Mouse (Mus musculus): Measurements from ENCODE around the gene Map6. TPM values are rescaled to one million over a fixed set of nuclear protein-coding genes. Genes with fewer than 3 reads are reported as not detected.

The Map6 gene
- polyA plus RNA-seq, 1 experiment from 2014 or later = 2.3 TPM

DNA sequence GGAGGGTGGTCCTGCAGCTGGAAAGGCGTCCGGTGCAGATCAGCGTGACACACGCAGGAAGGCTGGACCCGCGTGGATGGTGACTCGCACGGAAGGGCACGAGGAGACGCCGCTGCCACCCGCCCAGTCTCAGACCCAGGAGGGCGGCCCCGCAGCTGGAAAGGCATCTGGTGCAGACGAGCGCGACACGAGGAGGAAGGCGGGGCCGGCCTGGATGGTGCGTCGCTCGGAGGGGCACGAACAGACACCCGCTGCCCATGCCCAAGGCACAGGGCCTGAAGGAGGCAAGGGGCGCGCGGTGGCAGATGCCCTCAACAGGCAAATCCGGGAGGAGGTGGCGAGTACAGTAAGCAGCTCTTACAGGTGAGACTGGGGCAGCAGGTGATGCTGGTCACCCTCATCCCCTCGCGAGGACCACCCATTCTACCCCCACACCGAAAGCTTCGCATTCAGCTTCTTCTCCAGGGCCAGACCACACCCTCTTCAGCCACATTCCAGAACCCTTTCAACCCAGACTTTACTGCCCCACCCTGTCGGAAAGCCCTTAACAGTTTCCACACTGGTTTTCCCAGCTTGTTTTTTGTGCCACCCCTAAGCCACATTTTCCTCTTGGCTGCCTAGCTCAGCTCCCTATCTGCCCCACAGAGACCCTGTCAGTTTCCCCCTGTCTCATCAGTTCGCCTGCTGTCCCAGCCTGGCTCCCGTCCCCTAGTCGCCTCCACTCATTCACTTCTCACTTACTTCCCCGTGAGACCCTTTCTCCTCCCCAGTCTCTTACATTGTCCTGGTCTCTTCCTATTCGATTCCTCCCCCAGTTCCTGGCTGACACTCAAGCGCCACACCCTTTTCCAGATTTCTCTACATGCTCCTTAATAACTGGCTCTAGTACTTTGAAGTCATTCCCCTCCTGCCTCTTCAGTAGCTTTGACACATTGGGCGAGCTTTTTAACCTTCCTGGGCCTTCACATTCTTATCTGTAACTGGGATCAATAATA, 2.0 kb downstream of the Map6 start:
- Histone ChIP-seq H3K27me3 (ENCODE audit: insufficient read depth, poor library complexity, severe bottlenecking) (peaks cover 73% of the 10 kb centered on the region), H3K27ac (0 out of 2 replicates have a peak overlapping the region, but pooled peaks have one; percentile 31), H3K36me3 (no peaks in the 10 kb centered on the region), H3K9me3 (no peaks in the 10 kb centered on the region), H3K4me1 (peaks cover 38% of the 10 kb centered on the region), H3K4me3 (peak overlapping the region; percentile 63)
- 7% methylated on average over 42 of the region's 42 CpGs for WGBS
- DNase-seq (ENCODE audit: low spot score) = no peak

DNA sequence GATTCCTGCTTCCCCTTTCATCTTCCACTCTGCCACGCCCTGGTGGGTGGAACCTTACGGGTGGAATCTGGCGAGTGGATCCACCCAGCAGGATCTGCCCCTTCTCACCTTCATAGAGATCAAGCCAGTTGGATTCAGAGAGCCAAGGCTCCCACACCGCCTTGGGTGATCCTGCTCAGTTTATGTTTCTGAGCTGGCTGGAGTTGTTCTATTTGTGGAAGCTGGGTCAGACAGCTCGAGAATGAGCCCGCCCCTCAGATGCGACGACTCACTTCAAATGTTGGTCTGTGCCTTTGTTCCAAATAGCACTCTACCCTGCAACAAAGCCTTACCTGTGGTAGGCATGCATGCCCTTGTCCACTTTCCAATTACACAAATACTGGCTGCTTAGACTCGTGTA, 4.4 kb downstream of the Map6 start:
- DNase-seq (ENCODE audit: low spot score) = no peak
- Histone ChIP-seq H3K4me3 (no peak overlapping the region), H3K27ac (peak overlapping the region; percentile 24; the same call in 1 of the 2 replicates), H3K9me3 (no peaks in the 10 kb centered on the region), H3K4me1 (peaks cover 38% of the 10 kb centered on the region), H3K36me3 (no peaks in the 10 kb centered on the region), H3K27me3 (ENCODE audit: insufficient read depth, poor library complexity, severe bottlenecking) (peaks cover 63% of the 10 kb centered on the region)
- WGBS = 44% methylated on average over 9 of the region's 9 CpGs

DNA sequence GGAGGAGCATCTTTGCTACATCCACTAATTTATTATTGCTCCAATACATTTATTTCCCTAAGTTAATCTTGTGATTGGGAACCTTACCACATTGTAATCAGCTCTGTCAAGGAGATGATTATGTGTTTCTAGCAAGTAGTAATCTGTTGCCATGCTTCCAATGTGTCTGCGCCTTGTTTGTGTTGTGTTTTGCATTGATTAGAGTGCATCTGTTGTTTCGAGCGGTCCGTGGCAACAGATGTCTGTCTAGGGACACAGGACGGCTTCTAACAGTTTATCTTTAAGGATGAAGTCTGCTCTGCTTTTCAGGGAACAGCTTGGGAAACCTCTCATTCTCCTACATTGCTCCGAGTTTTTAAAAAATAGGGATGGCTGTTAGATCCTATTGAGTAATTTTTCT, 7.9 kb downstream of the Map6 start:
- DNase-seq (ENCODE audit: low spot score) = no peak
- Histone ChIP-seq H3K4me1 (peaks cover 12% of the 10 kb centered on the region), H3K36me3 (no peaks in the 10 kb centered on the region), H3K4me3 (no peak overlapping the region), H3K27ac (no peak overlapping the region), H3K9me3 (no peaks in the 10 kb centered on the region), H3K27me3 (ENCODE audit: insufficient read depth, poor library complexity, severe bottlenecking) (peaks cover 40% of the 10 kb centered on the region)
- 67% methylated on average over 6 of the region's 6 CpGs for WGBS

DNA sequence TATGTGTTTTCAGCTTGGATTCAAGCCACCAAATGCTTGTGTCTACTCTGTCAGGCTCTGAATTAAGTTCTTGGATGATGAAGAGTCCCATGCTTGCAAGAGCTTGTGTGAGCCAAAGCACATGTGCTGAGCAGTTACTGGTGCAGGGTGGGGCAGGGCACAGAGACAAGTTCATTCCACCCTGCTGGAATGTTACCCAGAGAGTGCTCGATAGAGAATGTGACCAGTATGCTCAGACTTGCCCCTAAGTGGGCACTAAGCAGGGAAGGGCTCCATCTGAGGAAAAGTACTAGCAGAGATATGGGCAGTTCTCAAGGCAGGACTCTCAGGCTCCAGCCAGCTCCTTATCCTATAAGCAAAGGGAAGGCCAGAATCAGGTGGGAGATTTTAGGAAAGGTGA, 9.4 kb downstream of the Map6 start:
- WGBS = 61% methylated on average over 1 of the region's 1 CpGs
- no peaks in the 10 kb centered on the region for H3K9me3 ChIP-seq
- H3K36me3 ChIP-seq = no peaks in the 10 kb centered on the region
- peaks cover 29% of the 10 kb centered on the region; the same call in 1 of the 2 replicates for H3K27me3 ChIP-seq (ENCODE audit: insufficient read depth, poor library complexity, severe bottlenecking)
- no peak overlapping the region for H3K4me3 ChIP-seq
- H3K4me1 ChIP-seq = peaks cover 1% of the 10 kb centered on the region; the same call in 1 of the 2 replicates
- no peak overlapping the region for H3K27ac ChIP-seq
- DNase-seq (ENCODE audit: low spot score) = no peak

DNA sequence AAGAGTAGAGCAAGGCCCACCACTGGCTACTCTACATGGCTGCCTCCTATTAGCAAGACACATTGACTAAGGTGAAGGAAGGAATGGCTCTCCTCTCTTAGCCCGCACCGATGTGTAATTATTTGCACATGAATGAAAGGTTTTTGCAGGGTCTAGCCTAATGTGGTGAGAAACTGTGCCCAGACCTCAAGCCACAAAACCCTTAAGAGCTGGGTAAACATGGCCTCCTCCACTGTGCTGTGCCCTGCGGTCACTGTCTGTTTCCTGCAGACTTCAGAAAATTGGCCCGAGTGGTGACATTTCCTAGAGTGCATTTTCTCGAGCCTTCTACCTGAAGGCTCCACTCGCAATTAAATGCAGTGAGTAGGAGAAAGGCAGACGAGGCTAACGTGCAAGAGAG, 11.1 kb downstream of the Map6 start:
- 89% methylated on average over 8 of the region's 8 CpGs for WGBS
- H3K9me3 ChIP-seq = no peaks in the 10 kb centered on the region
- no peaks in the 10 kb centered on the region for H3K36me3 ChIP-seq
- H3K4me3 ChIP-seq = no peak overlapping the region
- H3K4me1 ChIP-seq = no peaks in the 10 kb centered on the region
- H3K27me3 ChIP-seq (ENCODE audit: insufficient read depth, poor library complexity, severe bottlenecking) = peaks cover 29% of the 10 kb centered on the region; the same call in 1 of the 2 replicates
- DNase-seq (ENCODE audit: low spot score) = no peak
- no peak overlapping the region for H3K27ac ChIP-seq

DNA sequence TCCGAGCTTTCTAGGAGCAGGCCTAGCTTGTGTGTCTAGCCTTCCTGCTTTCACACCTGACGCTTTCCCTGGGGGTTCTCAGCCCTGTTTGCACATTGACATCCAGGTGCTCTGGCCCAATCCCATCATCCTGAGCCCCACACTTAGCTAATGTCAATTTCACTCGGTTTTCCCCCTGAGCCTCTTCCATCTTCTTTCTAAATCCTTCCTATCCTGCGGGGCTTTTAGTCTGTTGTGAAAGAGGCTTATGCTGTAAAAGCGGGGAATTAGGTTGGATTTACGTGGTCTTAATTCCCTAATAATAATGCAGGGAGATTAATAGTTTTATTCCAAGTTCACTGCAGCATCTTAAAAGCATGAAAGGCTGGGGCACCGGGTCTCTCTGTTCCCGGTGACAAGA, 12.3 kb downstream of the Map6 start:
- DNase-seq (ENCODE audit: low spot score) = no peak
- 68% methylated on average over 8 of the region's 8 CpGs for WGBS
- Histone ChIP-seq H3K4me3 (no peak overlapping the region), H3K27me3 (ENCODE audit: insufficient read depth, poor library complexity, severe bottlenecking) (peaks cover 21% of the 10 kb centered on the region; the same call in 1 of the 2 replicates), H3K9me3 (no peaks in the 10 kb centered on the region), H3K27ac (no peak overlapping the region), H3K36me3 (no peaks in the 10 kb centered on the region), H3K4me1 (no peaks in the 10 kb centered on the region)

DNA sequence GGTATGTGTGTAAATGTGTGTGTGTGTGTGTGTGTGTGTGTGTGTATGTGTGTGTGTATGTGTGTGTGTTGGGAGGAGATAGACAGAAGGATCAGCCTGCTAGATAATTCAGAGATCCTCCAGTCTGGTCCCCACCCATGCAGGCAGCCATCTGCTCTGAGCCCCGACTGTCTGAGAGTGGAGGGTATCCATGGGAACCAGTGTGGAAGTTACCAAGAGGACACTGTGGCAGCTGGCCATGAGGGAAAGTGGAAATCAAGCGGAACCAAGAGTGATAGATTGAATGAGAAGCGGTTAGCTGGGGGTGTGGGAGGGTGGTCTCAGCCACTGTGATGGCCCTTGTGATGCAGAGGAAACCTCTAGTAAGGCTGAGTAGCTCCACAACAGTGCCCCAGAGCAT, 20.0 kb downstream of the Map6 start:
- DNase-seq (ENCODE audit: low spot score) = no peak
- 78% methylated on average over 3 of the region's 3 CpGs for WGBS
- H3K27me3 ChIP-seq (ENCODE audit: insufficient read depth, poor library complexity, severe bottlenecking) = no peaks in the 10 kb centered on the region
- peaks cover 27% of the 10 kb centered on the region for H3K4me1 ChIP-seq
- H3K4me3 ChIP-seq = no peak overlapping the region
- H3K9me3 ChIP-seq = no peaks in the 10 kb centered on the region
- no peak overlapping the region for H3K27ac ChIP-seq
- H3K36me3 ChIP-seq = no peaks in the 10 kb centered on the region

DNA sequence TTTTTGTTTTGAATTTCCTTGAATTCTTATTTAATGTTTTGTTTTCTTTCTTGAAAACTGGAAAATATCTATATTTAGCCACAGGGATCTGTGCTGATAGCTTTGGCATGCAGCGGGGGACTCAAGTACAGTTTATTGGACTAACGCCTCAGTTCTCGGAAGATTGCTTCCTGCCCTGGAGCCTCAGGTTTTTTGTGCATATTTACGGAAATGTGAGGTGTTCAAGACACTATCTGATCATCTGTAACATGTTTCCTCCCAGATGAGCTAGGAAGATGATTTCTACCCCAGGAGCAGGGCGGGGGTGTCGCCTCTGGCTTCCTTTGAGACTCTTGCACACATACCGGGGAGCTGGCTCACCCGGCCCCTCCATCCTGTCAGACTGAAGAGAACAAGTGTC, 22.8 kb downstream of the Map6 start:
- no peak overlapping the region for H3K4me3 ChIP-seq
- no peaks in the 10 kb centered on the region for H3K9me3 ChIP-seq
- WGBS = 31% methylated on average over 8 of the region's 8 CpGs
- peaks cover 30% of the 10 kb centered on the region for H3K4me1 ChIP-seq
- no peaks in the 10 kb centered on the region for H3K27me3 ChIP-seq (ENCODE audit: insufficient read depth, poor library complexity, severe bottlenecking)
- H3K36me3 ChIP-seq = no peaks in the 10 kb centered on the region
- DNase-seq (ENCODE audit: low spot score) = no peak
- peak overlapping the region; percentile 33; the same call in 1 of the 2 replicates for H3K27ac ChIP-seq

DNA sequence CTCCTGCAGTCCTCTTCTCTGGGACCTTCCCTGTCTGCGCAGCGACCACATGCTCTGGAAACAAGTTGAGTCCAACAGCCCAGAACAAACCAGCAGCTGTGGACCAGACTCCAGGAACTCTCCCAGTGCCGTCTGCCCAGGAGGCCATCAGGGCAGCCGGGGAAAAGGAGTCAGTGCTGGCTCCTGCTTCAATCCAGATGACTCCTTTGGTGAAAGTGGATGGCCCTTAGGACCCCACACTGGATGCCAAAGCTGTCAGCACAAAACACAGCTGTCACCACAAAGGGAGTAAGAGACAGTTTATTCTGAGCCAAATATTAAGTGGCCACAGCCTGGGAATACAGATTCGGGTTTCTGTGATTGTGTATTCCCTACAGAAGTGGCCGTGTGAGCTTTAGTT, 23.7 kb downstream of the Map6 start:
- Histone ChIP-seq H3K36me3 (no peaks in the 10 kb centered on the region), H3K4me3 (no peak overlapping the region), H3K4me1 (peaks cover 35% of the 10 kb centered on the region), H3K27me3 (ENCODE audit: insufficient read depth, poor library complexity, severe bottlenecking) (no peaks in the 10 kb centered on the region), H3K27ac (peak overlapping the region; percentile 47; the same call in 1 of the 2 replicates), H3K9me3 (no peaks in the 10 kb centered on the region)
- no peak for DNase-seq (ENCODE audit: low spot score)
- WGBS = 51% methylated on average over 6 of the region's 6 CpGs

DNA sequence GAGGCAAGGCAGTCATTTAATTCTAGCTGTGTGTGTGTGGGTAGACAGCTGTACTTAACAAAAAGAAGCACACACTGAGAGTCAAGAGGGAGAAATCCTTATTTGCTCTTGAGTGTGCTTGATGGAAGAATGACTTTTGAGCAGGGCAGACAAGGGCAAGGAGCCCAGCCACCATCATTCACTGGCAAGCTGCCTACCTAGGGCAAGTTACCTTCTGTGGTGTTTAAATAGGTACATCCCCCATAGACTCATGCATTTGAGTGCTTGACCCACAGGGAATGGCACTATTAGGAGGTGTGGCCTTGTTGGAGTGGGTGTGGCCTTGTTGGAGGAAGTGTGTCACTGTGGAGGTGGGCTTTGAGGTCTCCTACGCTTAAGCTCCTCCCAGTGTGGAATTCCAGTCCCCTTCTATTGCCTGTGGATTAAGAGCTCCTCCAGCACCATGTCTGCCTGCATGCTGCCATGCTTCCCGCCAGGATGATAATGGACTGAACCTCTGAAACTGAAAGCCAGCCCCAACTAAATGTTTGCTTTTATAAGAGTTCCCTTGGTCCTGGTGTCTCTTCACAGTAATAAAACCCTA, 27.0 kb downstream of the Map6 start:
- Histone ChIP-seq H3K4me3 (no peak overlapping the region), H3K9me3 (no peaks in the 10 kb centered on the region), H3K36me3 (no peaks in the 10 kb centered on the region), H3K27ac (0 out of 2 replicates have a peak overlapping the region, but pooled peaks have one; percentile 42), H3K4me1 (peaks cover 33% of the 10 kb centered on the region), H3K27me3 (ENCODE audit: insufficient read depth, poor library complexity, severe bottlenecking) (no peaks in the 10 kb centered on the region)
- whole genome bisulfite sequencing = 76% methylated on average over 2 of the region's 2 CpGs
- DNase-seq (ENCODE audit: low spot score) = no peak

DNA sequence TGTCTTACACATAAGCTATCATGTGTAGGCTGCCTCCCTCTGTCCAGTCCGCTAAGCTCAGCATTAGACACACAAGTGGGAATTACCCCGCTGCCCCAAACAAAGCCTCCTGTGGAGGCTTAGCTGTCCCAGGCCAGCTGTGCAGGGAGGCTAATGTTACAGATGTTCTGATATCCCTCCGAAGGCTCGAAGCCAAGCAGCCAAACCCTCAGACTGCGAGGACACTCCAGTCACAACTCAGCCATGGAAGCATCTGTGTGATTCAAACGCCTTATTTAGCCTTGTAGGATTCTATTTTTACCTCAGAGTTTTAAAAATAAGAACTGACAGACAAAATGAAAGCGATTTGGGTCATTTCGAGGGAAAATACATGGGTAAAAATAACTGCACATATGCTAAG, 27.9 kb downstream of the Map6 start:
- Histone ChIP-seq H3K9me3 (no peaks in the 10 kb centered on the region), H3K4me3 (no peak overlapping the region), H3K4me1 (peaks cover 24% of the 10 kb centered on the region), H3K36me3 (no peaks in the 10 kb centered on the region), H3K27me3 (ENCODE audit: insufficient read depth, poor library complexity, severe bottlenecking) (no peaks in the 10 kb centered on the region), H3K27ac (0 out of 2 replicates have a peak overlapping the region, but pooled peaks have one; percentile 42)
- DNase-seq (ENCODE audit: low spot score) = no peak
- WGBS = 72% methylated on average over 8 of the region's 8 CpGs

DNA sequence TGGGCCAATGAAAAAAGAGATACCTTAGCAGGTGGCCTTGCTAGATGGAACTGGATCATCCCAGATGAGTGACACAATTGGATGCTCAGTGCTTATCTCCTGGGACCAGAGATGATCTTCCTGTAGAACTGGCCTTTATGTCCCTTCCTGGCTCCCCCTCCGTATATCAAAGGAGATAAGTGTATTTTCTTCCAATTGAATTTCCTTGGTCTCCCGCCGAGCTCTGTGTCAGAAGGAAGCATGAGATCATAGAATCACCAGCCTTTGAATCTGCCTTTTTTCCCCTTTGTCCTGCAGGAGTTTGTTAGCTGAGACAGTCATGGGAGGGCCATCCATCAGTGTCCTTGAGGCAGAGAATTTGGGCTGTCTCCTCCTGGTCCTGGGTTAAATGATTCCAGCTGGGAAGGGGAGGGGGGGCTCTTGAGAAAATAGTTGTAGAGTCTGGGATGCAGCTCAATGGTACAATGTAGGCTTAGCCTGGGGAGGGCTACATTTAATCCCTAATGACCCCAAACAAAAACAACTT, 33.5 kb downstream of the Map6 start:
- Histone ChIP-seq H3K4me3 (no peak overlapping the region), H3K27ac (no peak overlapping the region), H3K27me3 (ENCODE audit: insufficient read depth, poor library complexity, severe bottlenecking) (no peaks in the 10 kb centered on the region; the same call in 1 of the 2 replicates), H3K36me3 (no peaks in the 10 kb centered on the region), H3K9me3 (no peaks in the 10 kb centered on the region), H3K4me1 (peaks cover 18% of the 10 kb centered on the region)
- no peak for DNase-seq (ENCODE audit: low spot score)
- WGBS = 23% methylated on average over 3 of the region's 3 CpGs

DNA sequence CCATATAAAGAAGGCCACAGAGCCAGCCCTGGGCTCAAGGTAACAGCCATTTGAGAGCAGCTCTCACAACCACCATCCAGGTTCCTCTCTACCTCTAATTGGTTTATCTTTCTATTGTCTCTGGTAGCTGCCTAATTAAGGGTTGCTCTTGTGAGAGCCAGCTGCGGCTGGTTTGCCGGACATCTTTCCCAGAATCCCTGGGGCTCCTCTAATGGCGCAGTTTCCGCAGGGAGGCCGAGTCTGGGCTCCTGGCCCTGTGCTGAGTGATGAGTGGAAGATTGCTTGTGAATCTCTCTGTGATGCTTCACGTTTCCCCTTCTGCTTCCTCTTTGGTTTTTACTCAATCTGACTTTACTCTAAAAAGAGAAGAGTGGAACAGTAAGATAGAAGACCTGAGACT, 36.8 kb downstream of the Map6 start:
- no peak for DNase-seq (ENCODE audit: low spot score)
- H3K4me1 ChIP-seq = peaks cover 43% of the 10 kb centered on the region
- 45% methylated on average over 6 of the region's 6 CpGs for WGBS
- no peak overlapping the region for H3K4me3 ChIP-seq
- H3K36me3 ChIP-seq = no peaks in the 10 kb centered on the region
- H3K27ac ChIP-seq = 0 out of 2 replicates have a peak overlapping the region, but pooled peaks have one; percentile 6
- H3K27me3 ChIP-seq (ENCODE audit: insufficient read depth, poor library complexity, severe bottlenecking) = no peaks in the 10 kb centered on the region; the same call in 1 of the 2 replicates
- H3K9me3 ChIP-seq = no peaks in the 10 kb centered on the region
